In the genomic region with DNA sequence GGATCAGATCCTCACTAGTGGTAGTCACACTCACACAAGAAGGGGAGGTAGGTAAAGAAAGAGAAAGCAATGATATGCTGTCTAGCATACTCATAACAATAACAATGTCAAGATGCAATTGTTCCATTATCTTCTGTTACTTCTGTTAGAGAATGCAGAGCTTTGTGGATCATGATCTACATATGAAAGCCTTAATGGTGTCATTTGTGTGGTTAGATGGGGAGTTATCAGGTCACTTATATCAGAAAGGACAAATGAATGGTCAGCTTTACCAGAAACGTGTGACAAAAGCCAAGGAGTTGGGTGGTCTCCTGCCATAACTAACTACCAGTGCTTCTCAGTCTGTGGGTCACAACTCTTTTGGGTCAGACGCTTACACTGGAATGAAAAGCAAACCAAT, we compare ENCODE assay signal across 27 mouse cellular contexts.
"Had no signal": no experiment of that assay in that cellular context is flagged by ENCODE, and none has a peak within 500 bp of the region (broad histone marks: within the 10 kb centered on the region; RNA-seq: fewer than 3 reads in every experiment).

No protein-coding gene starts in this region.

- H3K27me3 ChIP-seq: heart, embryonic 13.5 days; heart, embryonic 15.5 days; hindbrain, embryonic 13.5 days; hindbrain, embryonic 15.5 days; kidney, embryonic 15.5 days; limb, embryonic 13.5 days; limb, embryonic 15.5 days; liver, embryonic 12.5 days had no signal

- H3K4me3 ChIP-seq: heart, adult 2 months; heart, embryonic 13.5 days; heart, embryonic 15.5 days; hindbrain, embryonic 13.5 days; hindbrain, embryonic 15.5 days; kidney, embryonic 15.5 days; limb, embryonic 13.5 days; limb, embryonic 15.5 days; liver, embryonic 12.5 days had no signal

- H3K9ac ChIP-seq: heart, embryonic 13.5 days; heart, embryonic 15.5 days; hindbrain, embryonic 13.5 days; hindbrain, embryonic 15.5 days; kidney, embryonic 15.5 days; limb, embryonic 13.5 days; limb, embryonic 15.5 days; liver, embryonic 12.5 days; liver, embryonic 14.5 days had no signal

- H3K4me2 ChIP-seq: heart, embryonic 11.5 days; heart, embryonic 13.5 days; heart, embryonic 15.5 days; hindbrain, embryonic 13.5 days; hindbrain, embryonic 15.5 days; kidney, embryonic 15.5 days; limb, embryonic 13.5 days; limb, embryonic 15.5 days; liver, embryonic 12.5 days had no signal

- DNase-seq: gastrocnemius, postnatal 14 days; gastrocnemius, postnatal 36 days; heart, adult 11 months; heart, adult 2 months; heart, postnatal 14 days; heart, postnatal 36 days; kidney, adult 11 months; kidney, adult 2 months; kidney, adult 9 months; kidney, postnatal 14 days; kidney, postnatal 36 days; layer of hippocampus, adult 9-11 months; layer of hippocampus, postnatal 36 days; left cerebral cortex, postnatal 4 days had no signal

- H3K36me3 ChIP-seq: heart, embryonic 15.5 days; hindbrain, embryonic 15.5 days had no signal

- H3K27ac ChIP-seq: heart, adult 2 months; heart, embryonic 13.5 days; heart, embryonic 15.5 days; hindbrain, embryonic 13.5 days; hindbrain, embryonic 15.5 days; hindbrain, postnatal 0 days; kidney, embryonic 15.5 days; kidney, postnatal 0 days; limb, embryonic 13.5 days; limb, embryonic 15.5 days; liver, embryonic 12.5 days; liver, embryonic 14.5 days had no signal

- ATAC-seq: hindbrain, postnatal 0 days; intestine, embryonic 16.5 days; liver, embryonic 12.5 days had no signal

- H3K9me3 ChIP-seq: heart, embryonic 13.5 days; heart, embryonic 15.5 days; hindbrain, embryonic 13.5 days; hindbrain, embryonic 15.5 days; kidney, embryonic 15.5 days; limb, embryonic 13.5 days; limb, embryonic 15.5 days; liver, embryonic 12.5 days had no signal
